9 mouse cellular contexts compared by ENCODE assay signal in the genomic region with DNA sequence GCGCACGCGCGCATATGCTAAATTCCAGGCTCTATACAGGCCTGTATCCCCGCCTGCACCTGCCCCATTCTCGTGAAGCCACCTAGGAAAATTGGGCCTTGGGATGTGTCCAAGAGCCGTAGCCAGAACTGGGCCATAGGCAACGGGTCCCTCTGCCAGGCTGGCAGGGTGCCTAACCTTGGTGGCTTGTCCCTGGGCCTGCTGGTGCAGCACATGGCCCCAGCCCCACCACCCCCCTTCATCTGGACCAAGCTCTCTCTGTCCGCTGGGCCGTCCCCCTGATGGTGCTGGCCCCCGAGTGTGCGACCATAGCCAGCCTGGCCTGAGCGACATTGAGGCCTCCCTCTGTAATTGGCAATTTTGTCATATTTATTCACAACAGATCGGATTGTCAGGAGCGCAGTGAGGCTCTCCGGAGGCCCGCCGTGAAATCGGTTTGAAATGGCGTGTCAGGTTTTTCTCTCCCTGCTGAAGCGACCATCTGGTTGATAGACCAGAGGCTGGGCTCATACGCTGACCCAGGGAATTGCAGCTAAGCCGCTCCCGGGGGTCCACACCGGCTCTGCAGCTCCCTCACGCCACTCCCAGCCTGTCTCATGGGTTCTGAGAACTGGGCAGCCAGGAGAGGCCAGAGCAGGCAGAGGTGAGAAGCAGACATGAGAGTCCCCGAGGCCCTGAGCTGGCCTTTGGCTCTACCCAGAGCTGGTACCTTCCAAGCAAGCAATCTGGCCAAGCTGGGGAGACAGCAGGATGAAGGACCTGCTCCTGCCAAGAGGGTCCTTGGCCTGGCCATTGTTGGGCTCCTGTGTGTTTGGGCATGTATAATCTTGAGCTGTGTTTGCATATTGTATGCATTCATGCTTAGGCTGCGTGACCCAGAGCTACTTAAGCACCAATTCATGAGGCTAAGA.
DNase-seq lines count a peak whose midpoint lies in the region; ATAC-seq and TF ChIP-seq lines count a peak whose summit lies in the region.
"Had no signal": no experiment of that assay in that cellular context is flagged by ENCODE, and none has a peak within 500 bp of the region (broad histone marks: within the 10 kb centered on the region; RNA-seq: fewer than 3 reads in every experiment).

No protein-coding gene starts in this region.

- no peak for TF ChIP-seq EP300 in liver, postnatal 0 days (IDR thresholded peaks at IDR 0.05; ENCODE audit: low read depth)

- H3K4me1 ChIP-seq in neural tube, embryonic 15.5 days, result peaks cover 9% of the 10 kb centered on the region
- H3K4me1 ChIP-seq in hindbrain, postnatal 0 days (ENCODE audit: insufficient read depth, low read length), result no peaks in the 10 kb centered on the region
- no peaks in the 10 kb centered on the region for H3K4me1 ChIP-seq in liver, postnatal 0 days (ENCODE audit: insufficient read depth)

- H3K27me3 ChIP-seq in neural tube, embryonic 15.5 days (replicated peaks), result peaks cover 11% of the 10 kb centered on the region
- no peaks in the 10 kb centered on the region for H3K27me3 ChIP-seq in hindbrain, postnatal 0 days (ENCODE audit: insufficient read depth, low read length)
- H3K27me3 ChIP-seq in liver, postnatal 0 days (ENCODE audit: insufficient read depth, low read length), result no peaks in the 10 kb centered on the region

- no peaks in the 10 kb centered on the region for H3K9me3 ChIP-seq in neural tube, embryonic 15.5 days (replicated peaks)
- no peaks in the 10 kb centered on the region for H3K9me3 ChIP-seq in hindbrain, postnatal 0 days (ENCODE audit: low read length)
- no peaks in the 10 kb centered on the region for H3K9me3 ChIP-seq in liver, postnatal 0 days (ENCODE audit: low read length)

- H3K36me3 ChIP-seq in neural tube, embryonic 15.5 days, result no peaks in the 10 kb centered on the region
- no peaks in the 10 kb centered on the region for H3K36me3 ChIP-seq in hindbrain, postnatal 0 days (ENCODE audit: insufficient read depth, low read length)
- H3K36me3 ChIP-seq in liver, postnatal 0 days (replicated peaks; ENCODE audit: insufficient read depth, low read length), result no peaks in the 10 kb centered on the region

- H3K4me2 ChIP-seq in neural tube, embryonic 15.5 days, result no peak overlapping the region
- no peak overlapping the region for H3K4me2 ChIP-seq in hindbrain, postnatal 0 days (ENCODE audit: low read depth, low read length)
- no peak overlapping the region for H3K4me2 ChIP-seq in liver, postnatal 0 days (ENCODE audit: low read depth, low read length)

- DNase-seq in neural tube, embryonic 10.5 days (ENCODE audit: extremely low spot score, low spot score), result peak; percentile 53
- peak; percentile 95 to 97 for DNase-seq in cerebellum, postnatal 36 days
- DNase-seq in hindbrain, postnatal 0 days (ENCODE audit: low spot score), result peak; percentile 81
- no peak for DNase-seq in spleen, adult 12 weeks (ENCODE audit: low spot score)
- DNase-seq in liver, postnatal 0 days, result no peak
- DNase-seq in thymus, postnatal 14 days, result no peak
- DNase-seq: kidney, adult 2 months had no signal

- 38% methylated on average over 28 of the region's 28 CpGs for whole genome bisulfite sequencing in neural tube, embryonic 15.5 days
- WGBS in hindbrain, postnatal 0 days, result 26% methylated on average over 28 of the region's 28 CpGs
- 79% methylated on average over 28 of the region's 28 CpGs for WGBS in liver, postnatal 0 days (ENCODE audit: insufficient replicate concordance)

- no peak overlapping the region for H3K4me3 ChIP-seq in neural tube, embryonic 15.5 days (replicated peaks)
- no peak overlapping the region for H3K4me3 ChIP-seq in hindbrain, postnatal 0 days (ENCODE audit: low read length)
- H3K4me3 ChIP-seq in liver, postnatal 0 days (ENCODE audit: low read depth, low read length), result no peak overlapping the region

- no peak overlapping the region for H3K9ac ChIP-seq in neural tube, embryonic 15.5 days (replicated peaks)
- H3K9ac ChIP-seq in hindbrain, postnatal 0 days (replicated peaks; ENCODE audit: low read length), result no peak overlapping the region
- no peak overlapping the region for H3K9ac ChIP-seq in liver, postnatal 0 days (replicated peaks)

- no peak for ATAC-seq in neural tube, embryonic 15.5 days (ENCODE audit: low FRiP score)
- ATAC-seq in hindbrain, postnatal 0 days, result peak; percentile 78
- ATAC-seq in liver, postnatal 0 days, result no peak
- ATAC-seq: lung, postnatal 0 days had no signal

- H3K27ac ChIP-seq in neural tube, embryonic 15.5 days (replicated peaks), result no peak overlapping the region
- H3K27ac ChIP-seq in hindbrain, postnatal 0 days, result peak overlapping the region; percentile 78
- no peak overlapping the region for H3K27ac ChIP-seq in liver, postnatal 0 days (ENCODE audit: low read depth)

- no peak for TF ChIP-seq CTCF in hindbrain, postnatal 0 days (IDR thresholded peaks at IDR 0.05; ENCODE audit: low read depth)
- no peak for TF ChIP-seq CTCF in liver, postnatal 0 days (IDR thresholded peaks at IDR 0.05; ENCODE audit: low read depth)

Comparison
In these comparisons a context has a peak if more than half of its experiments do, and no peak if none do; other contexts are left out.
1. DNase-seq: peak in neural tube, embryonic 10.5 days (single experiment), cerebellum, postnatal 36 days (2 of 2) and hindbrain, postnatal 0 days (single experiment); none in spleen, adult 12 weeks (single experiment), liver, postnatal 0 days (single experiment) and thymus, postnatal 14 days (single experiment).